Mouse (Mus musculus): Measurements from ENCODE around the gene Atp6v0d1.

DNA sequence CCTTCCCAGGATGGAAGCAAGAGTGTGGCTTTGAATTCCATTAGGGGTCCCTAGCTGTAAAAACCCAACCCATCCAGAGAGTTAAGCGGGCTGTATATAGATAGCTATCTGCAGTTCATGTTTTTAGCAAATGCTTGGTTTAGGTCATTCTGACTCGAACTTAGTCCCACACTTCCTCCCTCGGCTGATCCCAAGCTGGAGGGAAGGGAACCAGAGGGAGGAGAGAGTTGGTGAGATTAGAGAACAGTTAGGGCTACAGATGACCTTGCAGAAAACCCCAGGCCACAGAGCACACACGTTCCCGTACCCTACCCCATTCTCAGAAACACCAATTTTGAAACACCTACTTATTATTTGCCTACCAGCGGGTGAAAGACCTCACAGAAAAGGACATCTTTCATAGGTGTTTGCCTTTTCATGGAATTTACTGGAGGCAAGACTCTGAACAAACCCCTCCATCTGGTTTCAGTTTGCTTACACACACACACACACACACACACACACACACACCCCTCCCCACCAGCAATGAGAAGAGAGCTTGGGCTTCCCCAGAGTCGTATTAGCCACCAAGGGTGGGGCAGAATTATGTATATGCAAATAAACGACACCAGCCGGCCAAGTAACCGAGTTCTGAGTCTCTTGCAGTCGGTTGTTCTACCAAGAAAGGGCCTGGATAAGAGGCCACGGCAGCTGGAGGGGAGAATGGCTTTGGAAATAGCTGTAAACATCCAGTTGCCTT, 55.7 kb downstream of the Atp6v0d1 start:
- TF ChIP-seq CTCF (conservative IDR thresholded peaks at IDR 0.05; ENCODE audit: low read length), result no peak
- TF ChIP-seq POU5F1 (IDR thresholded peaks at IDR 0.05; ENCODE audit: borderline replicate concordance, low read length), result no peak
